Mouse (Mus musculus): ENCODE results near the gene Eif5a. TPM values are rescaled to one million over a fixed set of nuclear protein-coding genes. Genes with fewer than 3 reads are reported as not detected.

Eif5a gene
- total and polyA plus RNA-seq, 2 experiments from 2014 or later, result 452 to 1,054 TPM

DNA sequence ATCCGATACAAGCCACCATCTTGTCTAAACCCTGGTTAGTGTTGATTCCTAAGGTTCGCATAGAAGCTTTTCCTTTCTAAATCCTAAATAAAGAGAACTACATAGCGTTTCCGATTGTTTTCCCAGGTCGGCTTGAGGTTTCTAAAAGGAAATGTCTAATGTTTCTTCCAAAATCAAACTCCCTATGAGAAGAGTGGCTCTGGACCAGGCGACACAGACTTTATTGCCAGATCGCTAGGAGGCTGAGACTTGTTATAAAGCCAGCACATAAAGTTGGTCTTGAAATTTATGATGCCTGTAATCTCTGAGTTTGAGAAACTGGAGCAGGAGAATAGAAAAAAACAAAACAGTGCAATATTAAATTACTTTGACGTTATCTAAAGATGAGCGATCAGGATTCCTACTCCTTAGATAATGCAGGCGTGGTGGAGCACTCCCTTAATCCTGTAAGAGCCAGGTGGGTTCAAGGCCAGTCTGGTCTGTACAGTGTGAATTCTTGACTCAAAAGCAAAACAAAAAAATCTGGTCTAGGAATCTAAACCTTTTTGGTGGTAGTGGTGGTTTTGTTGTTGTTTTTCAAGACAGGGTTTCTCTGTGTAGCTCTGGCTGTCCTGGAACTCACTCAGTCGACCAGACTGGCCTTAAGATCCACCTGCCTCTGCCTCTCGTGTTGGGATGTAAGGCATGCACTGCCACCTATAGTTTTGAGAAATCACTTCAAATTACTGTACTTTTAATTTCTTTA, 426 bp upstream of the Eif5a start:
- Histone ChIP-seq H3K4me2 (ENCODE audit: low read depth, low read length, poor library complexity, severe bottlenecking) (peak overlapping the region; percentile 51), H3K4me3 (ENCODE audit: low read depth, low read length) (peak overlapping the region; percentile 44), H3K9ac (replicated peaks; ENCODE audit: low read length, poor library complexity, severe bottlenecking) (no peak overlapping the region; the same call in 1 of the 2 replicates), H3K27ac (ENCODE audit: low read depth, low read length) (peak overlapping the region; percentile 84), H3K4me1 (ENCODE audit: insufficient read depth, low read length) (peaks cover 5% of the 10 kb centered on the region), H3K27me3 (ENCODE audit: insufficient read depth, low read length) (no peaks in the 10 kb centered on the region), H3K36me3 (ENCODE audit: insufficient read depth, low read length) (peaks cover 11% of the 10 kb centered on the region), H3K9me3 (ENCODE audit: low read length) (no peaks in the 10 kb centered on the region)
- DNase-seq (ENCODE audit: low spot score) (no peak), ATAC-seq (ENCODE audit: low FRiP score) (no peak)
- TF ChIP-seq CTCF (IDR thresholded peaks at IDR 0.05), result no peak; the same call in 1 of the 2 replicates
- 1% methylated on average over 12 of the region's 12 CpGs for WGBS

- Histone ChIP-seq H3K27me3 (ENCODE audit: insufficient read depth, low read length) (no peaks in the 10 kb centered on the region), H3K9ac (replicated peaks; ENCODE audit: low read length, poor library complexity, severe bottlenecking) (peak overlapping the region; percentile 98), H3K27ac (ENCODE audit: low read depth, low read length) (peak overlapping the region; percentile 94), H3K4me3 (ENCODE audit: low read depth, low read length) (peak overlapping the region; percentile 88), H3K9me3 (ENCODE audit: low read length) (no peaks in the 10 kb centered on the region), H3K36me3 (ENCODE audit: insufficient read depth, low read length) (peaks cover 21% of the 10 kb centered on the region), H3K4me1 (ENCODE audit: insufficient read depth, low read length) (peaks cover 5% of the 10 kb centered on the region), H3K4me2 (ENCODE audit: low read depth, low read length, poor library complexity, severe bottlenecking) (peak overlapping the region; percentile 98)
- ATAC-seq (ENCODE audit: low FRiP score) (no peak; the same call in 1 of the 2 replicates), DNase-seq (ENCODE audit: low spot score) (peak; percentile 15)
- no peak for TF ChIP-seq CTCF (IDR thresholded peaks at IDR 0.05)
- under 1% methylated on average over 48 of the region's 65 CpGs for WGBS
These were observed 1.3 kb downstream of the Eif5a start for GRCm38 (mm10) chr11:69920266-69921031.

DNA sequence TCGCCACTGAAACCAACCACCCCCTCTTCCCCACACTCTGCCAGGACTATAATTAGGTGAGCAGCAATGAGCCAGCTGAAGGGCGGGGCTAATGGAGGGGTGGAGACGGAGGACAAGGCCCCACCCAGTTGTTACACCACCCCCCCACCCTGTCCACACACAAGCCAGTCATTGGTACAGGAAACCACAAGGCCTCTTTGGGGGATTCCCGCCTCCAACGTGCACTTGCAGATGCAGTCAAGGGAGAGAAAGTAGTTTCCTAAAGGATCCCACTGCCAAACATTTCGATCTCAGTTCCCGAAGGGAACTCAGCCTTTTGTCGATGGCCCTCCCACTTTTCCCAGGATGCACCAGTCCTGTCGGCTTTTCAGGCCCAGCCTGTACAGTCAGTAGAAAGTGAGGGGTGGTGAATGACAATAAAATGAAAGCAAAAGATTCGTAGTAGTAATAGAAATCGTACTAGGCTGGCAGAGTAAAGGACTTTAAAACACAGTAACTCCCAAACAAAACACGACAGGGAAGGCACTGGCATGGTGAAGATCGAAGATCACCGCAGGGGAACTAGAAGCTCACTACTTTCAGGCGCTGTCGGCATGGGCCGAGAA, 2.0 kb downstream of the Eif5a start:
- 2% methylated on average over 17 of the region's 17 CpGs for WGBS
- DNase-seq (ENCODE audit: low spot score), result peak; percentile 73
- peaks cover 27% of the 10 kb centered on the region for H3K36me3 ChIP-seq (ENCODE audit: insufficient read depth, low read length)
- H3K9ac ChIP-seq (replicated peaks; ENCODE audit: low read length, poor library complexity, severe bottlenecking), result peak overlapping the region; percentile 98
- ATAC-seq (ENCODE audit: low FRiP score), result no peak
- peaks cover 8% of the 10 kb centered on the region for H3K4me1 ChIP-seq (ENCODE audit: insufficient read depth, low read length)
- H3K9me3 ChIP-seq (ENCODE audit: low read length), result no peaks in the 10 kb centered on the region
- no peaks in the 10 kb centered on the region for H3K27me3 ChIP-seq (ENCODE audit: insufficient read depth, low read length)
- H3K27ac ChIP-seq (ENCODE audit: low read depth, low read length), result peak overlapping the region; percentile 94
- peak overlapping the region; percentile 88 for H3K4me3 ChIP-seq (ENCODE audit: low read depth, low read length)
- TF ChIP-seq CTCF (IDR thresholded peaks at IDR 0.05), result no peak
- peak overlapping the region; percentile 98 for H3K4me2 ChIP-seq (ENCODE audit: low read depth, low read length, poor library complexity, severe bottlenecking)

GRCm38 (mm10) chr11:69919053-69919452, 2.7 kb downstream of the Eif5a start:
- Histone ChIP-seq H3K4me1 (ENCODE audit: insufficient read depth, low read length) (peaks cover 12% of the 10 kb centered on the region), H3K9ac (replicated peaks; ENCODE audit: low read length, poor library complexity, severe bottlenecking) (peak overlapping the region; percentile 98; the same call in 1 of the 2 replicates), H3K4me2 (ENCODE audit: low read depth, low read length, poor library complexity, severe bottlenecking) (peak overlapping the region; percentile 98), H3K4me3 (ENCODE audit: low read depth, low read length) (peak overlapping the region; percentile 88; the same call in 1 of the 2 replicates), H3K27ac (ENCODE audit: low read depth, low read length) (no peak overlapping the region), H3K9me3 (ENCODE audit: low read length) (no peaks in the 10 kb centered on the region), H3K27me3 (ENCODE audit: insufficient read depth, low read length) (no peaks in the 10 kb centered on the region), H3K36me3 (ENCODE audit: insufficient read depth, low read length) (peaks cover 27% of the 10 kb centered on the region)
- no peak for TF ChIP-seq CTCF (IDR thresholded peaks at IDR 0.05)
- 85% methylated on average over 9 of the region's 9 CpGs for WGBS
- no peak for ATAC-seq (ENCODE audit: low FRiP score)
- no peak for DNase-seq (ENCODE audit: low spot score)

DNA sequence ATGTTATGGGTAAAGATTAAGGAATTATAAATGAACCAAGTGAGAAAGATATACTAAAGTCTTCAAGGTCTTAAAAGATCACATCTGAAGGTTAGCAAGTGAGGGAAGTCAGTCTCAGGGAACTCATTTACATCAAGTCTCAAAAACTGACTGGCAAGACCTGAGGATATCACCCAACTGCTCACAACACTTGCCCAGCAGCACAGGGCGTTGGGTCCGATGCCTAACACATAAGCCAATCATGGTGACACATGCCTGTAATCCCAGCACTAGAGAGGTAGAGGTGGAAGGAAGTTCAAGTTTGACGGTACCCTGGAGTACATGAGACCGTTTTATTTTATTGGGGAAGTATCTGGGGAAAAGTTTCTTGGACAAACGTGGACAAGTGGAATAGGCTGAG, 3.6 kb downstream of the Eif5a start:
- DNase-seq (ENCODE audit: low spot score) (no peak), ATAC-seq (ENCODE audit: low FRiP score) (no peak)
- no peak overlapping the region for H3K9ac ChIP-seq (replicated peaks; ENCODE audit: low read length, poor library complexity, severe bottlenecking)
- no peaks in the 10 kb centered on the region for H3K27me3 ChIP-seq (ENCODE audit: insufficient read depth, low read length)
- TF ChIP-seq CTCF (IDR thresholded peaks at IDR 0.05), result no peak
- H3K4me2 ChIP-seq (ENCODE audit: low read depth, low read length, poor library complexity, severe bottlenecking), result no peak overlapping the region
- no peak overlapping the region for H3K4me3 ChIP-seq (ENCODE audit: low read depth, low read length)
- H3K27ac ChIP-seq (ENCODE audit: low read depth, low read length), result no peak overlapping the region
- WGBS, result 90% methylated on average over 5 of the region's 5 CpGs
- no peaks in the 10 kb centered on the region for H3K9me3 ChIP-seq (ENCODE audit: low read length)
- peaks cover 29% of the 10 kb centered on the region for H3K36me3 ChIP-seq (ENCODE audit: insufficient read depth, low read length)
- H3K4me1 ChIP-seq (ENCODE audit: insufficient read depth, low read length), result peaks cover 12% of the 10 kb centered on the region
